ENCODE assay signal across 28 mouse cellular contexts in genomic region chr10:59977141-59977540, GRCm38 (mm10). TPM values are rescaled to one million over a fixed set of nuclear protein-coding genes. Genes with fewer than 3 reads are reported as not detected.
A peak's percentile ranks its signal among the peaks of the same experiment; 100 is the strongest.
DNase-seq lines count a peak whose midpoint lies in the region; ATAC-seq and TF ChIP-seq lines count a peak whose summit lies in the region.
"Had no signal": no experiment of that assay in that cellular context is flagged by ENCODE, and none has a peak within 500 bp of the region (broad histone marks: within the 10 kb centered on the region; RNA-seq: fewer than 3 reads in every experiment).

No protein-coding gene starts in this region.

- no peak for ATAC-seq in lung, postnatal 0 days
- ATAC-seq: forebrain, embryonic 15.5 days; hindbrain, embryonic 16.5 days; intestine, embryonic 15.5 days had no signal

- H3K27ac ChIP-seq in gastrocnemius, adult 2 months = peak overlapping the region; percentile 88
- peak overlapping the region; percentile 74 for H3K27ac ChIP-seq in spleen, adult 2 months (ENCODE audit: insufficient read depth, low read length)
- H3K27ac ChIP-seq in brown adipose tissue, adult 24 weeks (replicated peaks; ENCODE audit: low read depth, low read length) = peak overlapping the region; percentile 9; the same call in 1 of the 2 replicates
- no peak overlapping the region for H3K27ac ChIP-seq in lung, postnatal 0 days (ENCODE audit: low read length)
- H3K27ac ChIP-seq: embryonic facial prominence, embryonic 10.5 days; hindbrain, embryonic 13.5 days; intestine, embryonic 15.5 days had no signal

- TF ChIP-seq EP300 in lung, postnatal 0 days (IDR thresholded peaks at IDR 0.05) = no peak

- no peak for TF ChIP-seq POLR2A in spleen, adult 2 months (IDR thresholded peaks at IDR 0.05; ENCODE audit: low read depth, low read length)

- H3K9me3 ChIP-seq in lung, postnatal 0 days (ENCODE audit: low read length) = no peaks in the 10 kb centered on the region
- H3K9me3 ChIP-seq: embryonic facial prominence, embryonic 10.5 days; embryonic facial prominence, embryonic 13.5 days; forebrain, embryonic 12.5 days; forebrain, embryonic 15.5 days; heart, embryonic 12.5 days; heart, embryonic 15.5 days; hindbrain, embryonic 10.5 days; hindbrain, embryonic 13.5 days; intestine, embryonic 15.5 days had no signal

- TF ChIP-seq CTCF in gastrocnemius, adult 2 months (IDR thresholded peaks at IDR 0.05) = no peak
- no peak for TF ChIP-seq CTCF in spleen, adult 2 months (IDR thresholded peaks at IDR 0.05; ENCODE audit: extremely low read depth, insufficient read depth, insufficient read length, insufficient replicate concordance)
- no peak for TF ChIP-seq CTCF in lung, postnatal 0 days (IDR thresholded peaks at IDR 0.05)

- peaks cover 70% of the 10 kb centered on the region; the same call in 1 of the 2 replicates for H3K4me1 ChIP-seq in spleen, adult 2 months (ENCODE audit: control insufficient read depth, insufficient read depth, insufficient read length)
- peaks cover 58% of the 10 kb centered on the region for H3K4me1 ChIP-seq in brown adipose tissue, adult 24 weeks (ENCODE audit: control insufficient read depth, insufficient read depth, insufficient read length, low read length)
- peaks cover 40% of the 10 kb centered on the region for H3K4me1 ChIP-seq in lung, postnatal 0 days (ENCODE audit: insufficient read depth, low read depth, low read length)

- intact Hi-C loops in gastrocnemius, adult 2 months (cut with DNase I) = no loop called here

- H3K9ac ChIP-seq in lung, postnatal 0 days (replicated peaks; ENCODE audit: low read depth) = no peak overlapping the region
- H3K9ac ChIP-seq: embryonic facial prominence, embryonic 13.5 days; forebrain, embryonic 12.5 days; forebrain, embryonic 15.5 days; heart, embryonic 12.5 days; hindbrain, embryonic 13.5 days; intestine, embryonic 15.5 days had no signal

- no peaks in the 10 kb centered on the region for H3K27me3 ChIP-seq in spleen, adult 2 months (ENCODE audit: control insufficient read depth, insufficient read depth, low read length)
- no peaks in the 10 kb centered on the region for H3K27me3 ChIP-seq in lung, postnatal 0 days (replicated peaks; ENCODE audit: insufficient read depth, low read length)
- H3K27me3 ChIP-seq: embryonic facial prominence, embryonic 13.5 days; forebrain, embryonic 12.5 days; forebrain, embryonic 15.5 days; heart, embryonic 12.5 days; heart, embryonic 15.5 days; hindbrain, embryonic 13.5 days; intestine, embryonic 15.5 days had no signal

- H3K4me2 ChIP-seq in lung, postnatal 0 days (replicated peaks; ENCODE audit: low read depth, low read length) = no peak overlapping the region
- H3K4me2 ChIP-seq: embryonic facial prominence, embryonic 13.5 days; forebrain, embryonic 12.5 days; forebrain, embryonic 15.5 days; heart, embryonic 12.5 days; heart, embryonic 15.5 days; hindbrain, embryonic 13.5 days; intestine, embryonic 15.5 days had no signal

- 64% methylated on average over 2 of the region's 4 CpGs for WGBS in spleen, adult 2 months
- 33% methylated on average over 3 of the region's 4 CpGs for WGBS in lung, postnatal 0 days

- DNase-seq in gastrocnemius, adult 2 months = no peak
- DNase-seq in gastrocnemius, postnatal 4 days (ENCODE audit: low spot score in 2 of 2) = no peak
- no peak for DNase-seq in spleen, adult 2 months (ENCODE audit: low read depth in 1 of 2, low spot score in 2 of 2)
- no peak for DNase-seq in spleen, postnatal 14 days (ENCODE audit: low spot score in 2 of 2)
- DNase-seq in ovary, postnatal 10 days (ENCODE audit: low spot score) = no peak
- no peak for DNase-seq in lung, postnatal 0 days (ENCODE audit: low spot score)
- DNase-seq: adrenal gland, adult 2 months; adrenal gland, postnatal 14 days; cerebellum, adult 11-12 months; cerebellum, adult 8-10 months; cerebellum, postnatal 10 days; cerebellum, postnatal 36 days; embryo, embryonic 11 days; gastrocnemius, postnatal 10 days; gastrocnemius, postnatal 36 days; heart, postnatal 36 days had no signal

- no peaks in the 10 kb centered on the region for H3K36me3 ChIP-seq in spleen, adult 2 months (ENCODE audit: control insufficient read depth, insufficient read depth, low read length)
- no peaks in the 10 kb centered on the region for H3K36me3 ChIP-seq in lung, postnatal 0 days (ENCODE audit: insufficient read depth, low read length)
- H3K36me3 ChIP-seq: embryonic facial prominence, embryonic 10.5 days; embryonic facial prominence, embryonic 13.5 days; forebrain, embryonic 12.5 days; forebrain, embryonic 15.5 days; heart, embryonic 12.5 days; heart, embryonic 15.5 days; hindbrain, embryonic 13.5 days; intestine, embryonic 15.5 days had no signal

- no peak overlapping the region for H3K4me3 ChIP-seq in gastrocnemius, adult 2 months
- H3K4me3 ChIP-seq in spleen, adult 2 months (ENCODE audit: extremely low read depth, insufficient read depth, insufficient read length) = no peak overlapping the region
- no peak overlapping the region for H3K4me3 ChIP-seq in brown adipose tissue, adult 24 weeks (ENCODE audit: insufficient read depth, low read depth, low read length)
- no peak overlapping the region for H3K4me3 ChIP-seq in lung, postnatal 0 days (ENCODE audit: low read depth, low read length)
- H3K4me3 ChIP-seq: embryonic facial prominence, embryonic 10.5 days; embryonic facial prominence, embryonic 13.5 days; erythroblast, embryonic 14.5 days; forebrain, embryonic 12.5 days; forebrain, embryonic 15.5 days; heart, embryonic 12.5 days; heart, embryonic 15.5 days; hindbrain, embryonic 10.5 days; hindbrain, embryonic 13.5 days; intestine, embryonic 15.5 days had no signal

RNA-seq across cellular contexts. Expression of gene Ascc1, which starts 25.5 kb away (rescaled TPM):
- total RNA-seq in gastrocnemius, adult 2 months (2021) = 10 to 100 TPM; 13.6 to 14.6 TPM
- 10 to 100 TPM; 13.9 to 16.0 TPM for total RNA-seq in gastrocnemius, postnatal 4 days (2021)
- 11.9 and 12.0 TPM in 2 replicates for polyA plus RNA-seq in spleen, adult 2 months (2012; rRNA removed)
- 19.2 and 20.6 TPM in 2 replicates for polyA plus RNA-seq in brown adipose tissue, adult 24 weeks (2012; ENCODE audit: insufficient read depth, insufficient read length, missing spikeins)
- 47.2 and 50.0 TPM in 2 replicates for polyA plus RNA-seq in lung, postnatal 0 days (2015; fragmentation: Nextera tagmentation; extraction: Ambion mirVana)

RNA-seq across cellular contexts. Expression of gene Ddit4, which starts 25.5 kb away (rescaled TPM):
- 100 to 1,000 TPM in 1 of 2 experiments, 10 to 100 TPM in 1; 15.4 to 183 TPM for total RNA-seq in gastrocnemius, adult 2 months (2021)
- total RNA-seq in gastrocnemius, postnatal 4 days (2021) = 10 to 100 TPM; 18.6 to 18.7 TPM
- 152 and 168 TPM in 2 replicates for polyA plus RNA-seq in spleen, adult 2 months (2012; rRNA removed)
- polyA plus RNA-seq in brown adipose tissue, adult 24 weeks (2012; ENCODE audit: insufficient read depth, insufficient read length, missing spikeins) = 6.1 and 17.7 TPM in 2 replicates
- 21.2 and 28.1 TPM in 2 replicates for polyA plus RNA-seq in lung, postnatal 0 days (2015; fragmentation: Nextera tagmentation; extraction: Ambion mirVana)

RNA-seq across cellular contexts. Expression of gene Anapc16, which starts 25.8 kb away (rescaled TPM):
- total RNA-seq in gastrocnemius, adult 2 months (2021) = 10 to 100 TPM; 49.5 to 50.7 TPM
- total RNA-seq in gastrocnemius, postnatal 4 days (2021) = 10 to 100 TPM; 49.9 to 51.4 TPM
- polyA plus RNA-seq in spleen, adult 2 months (2012; rRNA removed) = 55.4 and 62.1 TPM in 2 replicates
- polyA plus RNA-seq in brown adipose tissue, adult 24 weeks (2012; ENCODE audit: insufficient read depth, insufficient read length, missing spikeins) = 59.1 and 60.8 TPM in 2 replicates
- polyA plus RNA-seq in lung, postnatal 0 days (2015; fragmentation: Nextera tagmentation; extraction: Ambion mirVana) = 105 and 117 TPM in 2 replicates
